Mouse (Mus musculus) C2C12 (cell line): Measurements from ENCODE around the gene Engase. TPM values are rescaled to one million over a fixed set of nuclear protein-coding genes. Genes with fewer than 3 reads are reported as not detected.

Experiments
- H3K27me3 ChIP-seq: one replicate; pipeline ENCODE4 v1.6.1; 2011; ENCODE audit not compliant: control insufficient read depth, insufficient read depth, insufficient read length
- H3K36me3 ChIP-seq: one replicate; pipeline ENCODE4 v1.6.1; 2011; ENCODE audit not compliant: control insufficient read depth, insufficient read depth
- H3K4me3 ChIP-seq: one replicate; pipeline ENCODE4 v1.5.1; 2011; ENCODE audit warnings: mild to moderate bottlenecking, control low read depth; ENCODE audit not compliant: poor library complexity, insufficient read depth, severe bottlenecking
- H3K79me2 ChIP-seq: one replicate; pipeline ENCODE4 v1.6.1; 2011; ENCODE audit not compliant: control insufficient read depth, insufficient read depth
- H3K79me3 ChIP-seq: one replicate; pipeline ENCODE4 v1.6.1; 2011; ENCODE audit warnings: low read depth, control low read depth
- H3ac ChIP-seq: one replicate; pipeline ENCODE3; 2011; ENCODE audit warnings: low read depth; ENCODE audit not compliant: control insufficient read depth, insufficient read length
- CEBPB ChIP-seq: IDR thresholded peaks from one replicate; pipeline ENCODE4 v1.6.1; 2011; ENCODE audit warnings: low read depth, mild to moderate bottlenecking, control low read depth, moderate library complexity
- CTCF ChIP-seq: IDR thresholded peaks from one replicate; pipeline ENCODE4 v1.5.1; 2011; ENCODE audit not compliant: control insufficient read depth, insufficient read depth, insufficient read length
- FOSL1 ChIP-seq: IDR thresholded peaks from one replicate; pipeline ENCODE4 v1.8.0; 2011; ENCODE audit warnings: mild to moderate bottlenecking, low read length; ENCODE audit not compliant: poor library complexity, insufficient read depth, severe bottlenecking
- MAX ChIP-seq: IDR thresholded peaks from one replicate; pipeline ENCODE4 v1.6.1; 2011; ENCODE audit warnings: mild to moderate bottlenecking, control low read depth
- MYOD1 ChIP-seq: IDR thresholded peaks from one replicate; pipeline ENCODE4 v1.6.1; 2011; ENCODE audit warnings: low read depth; ENCODE audit not compliant: control insufficient read depth, insufficient read length
- MYOG ChIP-seq: IDR thresholded peaks from one replicate; pipeline ENCODE4 v1.6.1; 2011; ENCODE audit not compliant: control insufficient read depth, insufficient read length; ENCODE audit errors: extremely low read depth
- USF1 ChIP-seq: IDR thresholded peaks from one replicate; pipeline ENCODE4 v1.6.1; 2011; ENCODE audit warnings: low read depth, mild to moderate bottlenecking, control low read depth, moderate library complexity
- polyA plus RNA-seq: library from polyadenylated mRNA; unstranded; fragments of >200 nt; fragmentation: generic; extraction: Trizol; gene quantifications from one replicate; pipeline ENCODE4 v1.2.1, GENCODE M21; 2012; ENCODE audit warnings: missing spikeins

Gene Engase
- polyA plus RNA-seq, 1 experiment: 2.1 TPM

DNA sequence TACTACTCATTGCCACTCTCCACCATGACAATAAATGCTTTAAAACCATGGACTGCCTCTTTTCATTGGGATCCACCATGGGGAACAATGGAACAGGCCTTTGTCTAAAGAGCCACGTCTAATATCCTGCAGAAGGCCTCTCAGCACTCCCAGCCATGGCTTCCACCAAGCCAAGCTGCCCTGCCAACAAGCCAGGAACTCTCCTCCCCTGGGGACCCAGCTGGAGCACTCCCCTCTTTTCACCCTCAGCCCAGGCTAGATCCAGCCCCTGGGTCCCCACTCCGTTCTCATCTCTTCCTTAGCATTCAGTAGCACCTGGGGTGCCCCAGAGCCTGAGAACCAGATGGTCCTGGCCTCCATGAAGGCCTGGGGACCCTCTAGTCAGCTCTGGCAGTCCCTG lies 23.7 kb upstream of the Engase start:
- Histone ChIP-seq H3K79me3 (no peaks in the 10 kb centered on the region), H3ac (no peak overlapping the region), H3K4me3 (no peak overlapping the region), H3K36me3 (no peaks in the 10 kb centered on the region), H3K79me2 (no peaks in the 10 kb centered on the region), H3K27me3 (peaks cover 63% of the 10 kb centered on the region)
- TF ChIP-seq MYOD1 (no peak), CEBPB (no peak), MAX (no peak), USF1 (no peak), CTCF (no peak), FOSL1 (no peak), MYOG (no peak)

GRCm38 (mm10) chr11:118453886-118454671 lies 22.6 kb upstream of the Engase start:
- no peak overlapping the region for H3K4me3 ChIP-seq
- TF ChIP-seq FOSL1 (no peak), USF1 (no peak), MAX (no peak), MYOG (no peak), CTCF (no peak), MYOD1 (no peak), CEBPB (no peak)
- H3K36me3 ChIP-seq: no peaks in the 10 kb centered on the region
- no peak overlapping the region for H3ac ChIP-seq
- H3K27me3 ChIP-seq: peaks cover 53% of the 10 kb centered on the region
- no peaks in the 10 kb centered on the region for H3K79me3 ChIP-seq
- no peaks in the 10 kb centered on the region for H3K79me2 ChIP-seq

- Histone ChIP-seq H3K36me3 (no peaks in the 10 kb centered on the region), H3K79me2 (no peaks in the 10 kb centered on the region), H3K27me3 (peaks cover 36% of the 10 kb centered on the region), H3K4me3 (no peak overlapping the region), H3K79me3 (no peaks in the 10 kb centered on the region), H3ac (no peak overlapping the region)
- no peak for TF ChIP-seq CTCF
- no peak for TF ChIP-seq CEBPB
- no peak for TF ChIP-seq FOSL1
Measured at GRCm38 (mm10) chr11:118455788-118456187, 20.8 kb upstream of the Engase start.

GRCm38 (mm10) chr11:118456937-118457336 lies 19.7 kb upstream of the Engase start:
- H3ac ChIP-seq: no peak overlapping the region

DNA sequence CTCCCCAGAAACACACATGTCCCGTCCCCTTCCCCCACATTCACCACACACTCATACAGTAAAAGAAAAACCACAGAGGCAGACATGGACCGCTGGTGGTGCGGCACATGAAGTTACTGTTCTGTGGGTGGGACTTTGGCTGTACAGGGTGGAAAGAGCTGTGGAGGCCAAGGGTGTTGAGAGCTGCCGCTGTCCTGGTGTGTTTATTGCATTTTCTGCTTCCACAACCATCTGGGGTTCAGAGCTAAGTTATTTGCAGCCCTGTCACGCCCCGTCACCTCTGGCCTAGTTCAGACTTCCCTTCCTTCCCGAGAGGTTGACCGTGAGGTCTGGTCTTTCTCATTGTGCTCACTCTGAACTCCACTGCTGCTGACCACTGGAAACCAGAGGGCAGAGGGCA lies 17.6 kb upstream of the Engase start:
- no peak for TF ChIP-seq MAX
- no peak for TF ChIP-seq CEBPB
- no peak for TF ChIP-seq USF1
- TF ChIP-seq MYOG: no peak
- no peak for TF ChIP-seq MYOD1
- no peak for TF ChIP-seq FOSL1
- TF ChIP-seq CTCF: no peak
- no peaks in the 10 kb centered on the region for H3K79me3 ChIP-seq
- no peaks in the 10 kb centered on the region for H3K36me3 ChIP-seq
- no peak overlapping the region for H3ac ChIP-seq
- H3K4me3 ChIP-seq: no peak overlapping the region
- peaks cover 26% of the 10 kb centered on the region for H3K27me3 ChIP-seq
- no peaks in the 10 kb centered on the region for H3K79me2 ChIP-seq

More at GRCm38 (mm10) chr11:118456937-118457336, 19.7 kb upstream of the Engase start:
- Histone ChIP-seq H3K4me3 (no peak overlapping the region), H3K79me3 (no peaks in the 10 kb centered on the region), H3K79me2 (no peaks in the 10 kb centered on the region), H3K27me3 (peaks cover 26% of the 10 kb centered on the region), H3K36me3 (no peaks in the 10 kb centered on the region)
- TF ChIP-seq FOSL1 (no peak), MYOD1 (no peak), CEBPB (no peak), USF1 (no peak), MYOG (no peak), MAX (no peak), CTCF (no peak)
